Mouse (Mus musculus) hindlimb bud, embryonic 11.5 days (tissue): ENCODE results near the gene Mob3b.

Experiments used
- DNase-seq: peaks from one replicate; pipeline ENCODE4 v3.0.0-alpha.2; 2012; ENCODE audit warnings: low read depth, low spot score; ENCODE audit errors: extremely low spot score

Gene Mob3b

GRCm38 (mm10) chr4:35156751-35157611, at the start of gene Mob3b:
Mob3b (minus strand) TSS chr4:35157484.
- DNase-seq = peak; percentile 39

DNA sequence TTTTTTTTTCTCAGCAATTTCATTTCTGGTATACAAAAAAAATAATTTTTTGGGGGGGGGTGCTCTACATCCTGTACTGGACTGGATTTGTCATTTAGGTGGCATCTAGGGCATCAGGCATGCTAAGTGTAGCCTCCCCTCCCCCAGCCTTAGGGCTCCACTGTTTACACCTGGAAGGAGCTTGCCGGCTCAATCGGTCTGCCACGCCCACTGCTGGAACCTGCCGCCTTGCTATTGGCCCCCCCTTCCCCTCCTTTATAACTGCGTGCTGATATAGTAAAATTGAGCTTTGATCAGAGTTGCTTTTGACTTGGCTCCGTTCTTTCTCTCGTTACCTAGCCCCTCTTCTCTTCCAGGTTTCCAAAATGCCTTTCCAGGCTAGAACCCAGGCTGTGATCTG, 47.4 kb upstream of the Mob3b start:
- DNase-seq = no peak

GRCm38 (mm10) chr4:35203724-35204123, 46.4 kb upstream of the Mob3b start:
- no peak for DNase-seq

GRCm38 (mm10) chr4:35201700-35202099, 44.4 kb upstream of the Mob3b start:
- DNase-seq = no peak

DNA sequence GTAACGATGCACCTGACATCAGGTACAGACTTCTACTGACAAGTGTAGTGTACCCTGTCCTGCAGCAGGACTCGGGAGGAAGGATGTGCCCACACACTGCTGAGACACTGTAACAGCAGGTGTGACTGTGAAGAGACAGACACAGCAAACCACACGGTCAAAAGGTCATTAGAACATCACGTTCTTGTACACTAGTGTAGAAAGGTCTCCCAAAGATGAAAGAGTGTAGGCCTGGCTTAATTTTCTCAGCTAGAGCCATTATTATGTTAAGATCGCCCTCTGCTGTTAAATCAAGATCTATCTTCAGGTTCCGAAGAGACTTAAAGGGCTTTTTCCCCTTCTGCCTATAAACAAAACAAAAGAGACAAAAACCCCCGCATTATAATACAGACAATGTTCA, 35.4 kb upstream of the Mob3b start:
- no peak for DNase-seq

DNA sequence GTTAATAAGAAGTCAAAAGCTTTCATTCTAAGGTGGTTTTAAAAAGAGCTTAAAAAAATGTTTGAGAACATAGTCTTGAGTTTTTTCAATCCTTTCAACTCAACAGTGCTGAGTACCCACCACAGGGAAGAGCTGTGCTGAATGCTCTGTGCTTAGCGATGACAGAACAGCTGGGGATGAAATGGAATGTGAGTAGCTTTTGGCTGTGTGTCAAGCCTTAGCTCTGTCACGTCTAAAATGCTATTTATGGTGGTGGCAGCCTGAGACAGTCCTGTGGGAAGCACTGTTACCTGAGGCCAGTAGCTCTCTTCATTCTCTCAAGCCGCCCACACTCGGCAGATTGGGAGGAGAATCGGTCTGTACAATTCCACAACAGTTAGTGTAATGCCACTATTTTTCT, 32.5 kb upstream of the Mob3b start:
- no peak for DNase-seq

GRCm38 (mm10) chr4:35187617-35188326, 30.5 kb upstream of the Mob3b start:
- no peak for DNase-seq

GRCm38 (mm10) chr4:35177926-35178645, 20.8 kb upstream of the Mob3b start:
- no peak for DNase-seq

DNA sequence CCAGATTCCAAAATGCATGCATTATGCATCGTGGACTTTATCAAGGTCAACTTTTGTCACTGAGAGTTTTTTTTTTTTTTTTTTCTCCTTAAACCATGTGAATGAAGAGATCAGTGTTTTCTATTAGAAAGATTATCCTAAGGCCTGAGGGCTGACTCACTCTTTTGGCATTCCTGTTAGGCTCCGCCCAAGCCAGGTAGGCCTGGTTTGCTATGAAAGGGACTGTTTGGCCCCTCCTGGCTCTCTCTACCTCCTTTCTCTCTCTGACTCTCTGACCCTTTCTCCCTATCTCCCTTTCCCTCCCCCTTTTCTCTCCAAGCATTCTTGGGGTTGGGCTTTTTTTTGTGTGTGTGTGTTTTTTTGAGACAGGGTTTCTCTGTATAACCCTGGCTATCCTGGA, 18.3 kb upstream of the Mob3b start:
- no peak for DNase-seq

DNA sequence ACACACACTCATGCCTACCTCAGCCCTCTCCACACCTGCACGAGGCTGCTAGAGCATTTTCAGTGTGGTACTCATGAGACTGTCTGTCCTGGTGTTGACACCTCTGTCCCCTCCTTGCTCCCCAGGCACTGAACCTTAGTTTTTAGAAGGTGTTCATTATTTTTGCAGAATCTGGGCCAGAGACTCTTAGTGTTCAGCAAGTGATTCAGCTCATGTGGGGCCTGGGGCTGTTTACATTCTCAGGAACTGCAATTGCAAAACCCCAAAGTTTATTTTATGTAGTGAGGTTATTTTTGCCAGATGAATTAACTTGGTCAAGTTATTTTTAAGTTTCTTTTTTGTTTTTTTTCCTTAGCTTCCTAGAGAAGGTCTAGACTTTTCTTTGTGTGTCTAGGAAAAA, 16.3 kb upstream of the Mob3b start:
- no peak for DNase-seq

GRCm38 (mm10) chr4:35172471-35172870, 15.2 kb upstream of the Mob3b start:
- no peak for DNase-seq

DNA sequence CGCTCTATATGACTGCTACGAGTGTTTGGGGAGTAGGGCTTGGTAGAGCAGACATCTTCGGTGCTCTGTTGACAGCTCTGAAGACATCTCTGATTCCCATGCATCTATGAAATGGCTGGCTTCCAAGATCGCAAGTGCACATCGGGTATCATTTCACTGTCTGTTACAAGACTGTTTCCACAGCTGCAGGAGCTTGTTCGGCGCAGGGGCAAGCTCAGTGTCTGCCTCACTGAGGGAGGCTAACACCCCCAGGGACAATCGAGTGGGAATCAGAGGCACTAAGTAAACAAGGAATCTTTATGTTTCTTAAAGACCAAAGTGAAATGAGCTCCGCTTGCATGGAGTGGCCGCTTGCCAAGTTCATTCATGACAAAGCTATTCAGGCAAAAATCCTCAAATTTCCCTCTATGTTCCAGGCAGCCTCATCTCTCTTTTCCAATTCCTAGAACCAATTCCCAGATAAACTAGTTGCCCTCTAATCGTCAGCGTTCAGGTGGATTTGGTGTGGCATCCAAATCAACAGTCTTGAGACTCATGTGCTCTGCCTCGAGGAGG, 12.4 kb upstream of the Mob3b start:
- DNase-seq = no peak

DNA sequence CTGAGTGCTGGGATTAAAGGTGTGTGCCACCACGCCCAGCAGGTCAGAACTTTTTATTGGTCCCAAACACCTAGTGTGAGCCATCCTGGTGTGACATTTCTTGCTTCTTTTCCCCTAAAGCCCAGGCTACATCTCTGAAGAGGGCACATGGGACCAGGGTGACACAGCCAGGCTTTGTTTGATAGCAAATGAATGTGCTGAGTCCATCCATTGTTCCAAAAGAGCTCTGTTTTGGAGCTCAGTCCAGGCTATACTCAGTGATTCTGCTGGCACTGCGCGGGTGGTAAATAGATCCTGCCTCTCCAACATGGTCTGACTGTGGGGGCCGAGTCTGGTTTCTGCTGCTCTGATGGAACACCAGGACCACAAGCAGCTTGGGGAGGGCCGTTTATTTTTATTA, 10.6 kb upstream of the Mob3b start:
- DNase-seq = no peak

GRCm38 (mm10) chr4:35165947-35166346, 8.7 kb upstream of the Mob3b start:
- DNase-seq = no peak

DNA sequence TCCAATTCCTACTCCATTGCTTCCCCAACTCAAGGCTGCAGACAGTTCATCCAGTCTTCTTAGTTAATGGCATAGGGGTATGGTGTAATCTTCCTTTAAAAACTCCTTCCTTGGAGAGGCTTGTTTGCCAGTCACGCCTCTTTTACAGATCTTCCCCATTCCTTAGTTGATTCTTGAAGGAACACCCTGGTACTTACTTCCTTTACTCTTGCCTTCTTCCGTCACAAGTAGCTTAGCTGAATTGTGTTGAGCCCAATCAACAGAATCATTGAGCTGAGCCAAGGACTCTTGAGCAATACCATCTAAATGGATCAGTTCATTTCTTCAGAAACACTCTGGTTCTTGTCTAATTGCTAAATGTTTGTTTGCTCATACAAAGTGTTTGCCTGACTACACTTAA, 8.0 kb upstream of the Mob3b start:
- DNase-seq = no peak

DNA sequence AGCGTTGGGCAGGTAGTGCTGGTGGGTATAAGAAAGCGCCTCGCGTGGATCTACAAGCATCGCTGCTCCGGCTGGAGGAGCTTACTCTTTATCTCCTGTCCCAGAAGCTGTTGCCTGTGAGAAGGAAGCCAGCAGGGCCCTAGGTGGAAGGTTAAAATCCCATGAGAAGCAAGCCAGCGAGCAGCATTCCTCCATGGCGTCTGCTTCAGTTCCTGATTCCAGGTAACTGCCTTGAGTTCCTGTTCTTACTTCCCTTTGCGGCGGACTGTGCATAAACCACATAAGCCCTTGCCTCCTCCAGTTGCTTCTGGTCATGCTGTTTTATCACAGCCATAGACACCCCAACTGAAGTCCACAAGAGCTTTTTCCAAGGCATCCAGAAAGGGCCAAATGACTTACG, 531 bp upstream of the Mob3b start:
- DNase-seq = no peak

DNA sequence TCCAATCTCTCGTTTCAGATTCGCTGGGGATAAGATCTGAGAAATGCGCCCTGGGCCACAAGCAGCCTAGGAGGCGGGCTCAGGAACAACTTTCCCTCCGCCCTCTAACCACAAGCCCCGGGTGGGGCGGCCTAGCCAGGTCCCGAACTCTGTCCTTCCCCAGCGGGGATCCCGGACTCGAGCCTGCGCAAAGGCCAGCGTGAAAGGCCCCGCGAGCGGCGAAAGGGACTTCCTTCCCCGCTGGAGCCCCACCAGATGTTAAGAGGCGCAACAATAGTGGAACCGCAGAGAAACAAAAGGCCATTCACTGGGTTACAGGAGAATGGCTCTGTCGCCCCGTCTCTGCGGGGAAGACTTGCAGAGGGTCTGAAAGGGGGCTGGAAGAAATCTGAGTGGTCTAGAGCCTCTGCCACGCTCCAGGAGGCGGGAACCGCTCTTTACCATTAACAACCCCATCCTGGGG, 1.1 kb downstream of the Mob3b start:
- no peak for DNase-seq

DNA sequence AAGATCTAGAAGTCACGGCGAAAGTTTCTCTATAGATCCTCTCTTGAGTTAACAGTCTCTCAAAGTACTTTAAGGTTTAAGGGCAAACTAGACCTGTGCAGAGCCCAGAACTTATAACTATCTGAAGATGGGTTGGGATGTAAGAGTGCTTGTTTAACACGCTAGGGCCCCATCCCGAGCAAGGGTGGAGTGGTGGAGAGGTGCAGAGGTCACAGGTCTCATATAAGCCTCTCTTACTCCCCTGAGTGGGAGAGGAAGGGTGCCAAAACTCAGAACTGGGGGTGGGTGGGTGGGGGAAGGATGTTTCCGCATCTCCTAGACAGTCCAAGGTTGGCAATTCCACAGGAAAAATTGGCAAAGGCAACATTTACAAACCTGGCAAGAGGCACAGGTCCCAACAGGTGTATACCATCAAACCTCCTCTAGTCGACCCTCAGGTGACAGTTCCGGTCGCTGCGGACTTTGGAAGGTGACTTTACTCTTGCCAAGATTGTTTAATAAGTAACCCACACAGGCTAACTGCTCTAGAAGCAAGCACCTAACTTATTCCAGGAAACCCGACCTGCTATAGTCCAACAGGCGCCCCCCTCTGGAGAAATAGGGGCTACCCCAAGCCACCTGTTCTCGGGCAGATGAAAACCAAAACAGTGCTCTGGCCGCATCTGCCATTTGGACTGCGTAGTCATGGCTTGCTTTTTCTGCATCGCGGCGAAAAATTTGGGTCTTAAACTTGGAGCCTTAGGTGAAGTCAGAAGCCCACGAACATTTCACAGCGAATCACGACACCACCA, 2.0 kb downstream of the Mob3b start:
- no peak for DNase-seq

GRCm38 (mm10) chr4:35154051-35154450, 3.2 kb downstream of the Mob3b start:
- no peak for DNase-seq

DNA sequence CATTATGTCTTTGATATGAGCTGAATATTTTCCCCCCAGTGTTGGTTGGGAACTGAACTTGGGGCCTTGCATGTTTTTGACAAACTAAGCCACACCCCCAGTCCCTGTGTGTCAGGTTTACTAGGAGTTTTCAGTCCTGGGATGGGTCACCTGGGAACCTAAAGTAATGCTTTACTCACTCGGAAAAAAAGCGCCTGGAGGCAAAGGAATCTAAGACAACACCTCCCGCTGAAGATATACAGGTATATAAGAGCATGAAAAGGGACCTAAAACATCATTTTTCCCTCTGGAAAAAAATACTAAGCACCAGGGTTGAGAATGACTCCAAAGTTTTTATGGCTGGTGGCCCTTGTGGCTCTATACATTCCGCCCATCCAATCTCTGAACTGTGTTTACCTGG, 5.5 kb downstream of the Mob3b start, which contains the start of gene Ifnk:
Ifnk (plus strand) TSS at position 301 of the 400 bp plus-strand sequence.
- DNase-seq = no peak
